Mouse (Mus musculus): ENCODE measurements around the gene Akr1c13. TPM values are rescaled to one million over a fixed set of nuclear protein-coding genes. Genes with fewer than 3 reads are reported as not detected.
"Not testable (repeated sequence)": the region's sequence is repeated elsewhere in the genome, so short reads cannot be mapped to it uniquely, and the experiment has no call there.

The Akr1c13 gene
- 1.7 and 2.4 TPM in 2 replicates for polyA plus RNA-seq (2015; fragmentation: Nextera tagmentation; extraction: Ambion mirVana)

- ATAC-seq (ENCODE audit: insufficient number of reproducible peaks, insufficient read depth, low FRiP score, low TSS enrichment, low read depth): no peak
- 48% methylated on average over 3 of the region's 3 CpGs for WGBS
- no peak within 1 kb of the TSS for H3K27ac ChIP-seq
These were observed at the start of gene Akr1c13 for GRCm38 (mm10) chr13:4190904-4191303. Gene Akr1c13, plus strand, starts transcription at chr13:4191150.

DNA sequence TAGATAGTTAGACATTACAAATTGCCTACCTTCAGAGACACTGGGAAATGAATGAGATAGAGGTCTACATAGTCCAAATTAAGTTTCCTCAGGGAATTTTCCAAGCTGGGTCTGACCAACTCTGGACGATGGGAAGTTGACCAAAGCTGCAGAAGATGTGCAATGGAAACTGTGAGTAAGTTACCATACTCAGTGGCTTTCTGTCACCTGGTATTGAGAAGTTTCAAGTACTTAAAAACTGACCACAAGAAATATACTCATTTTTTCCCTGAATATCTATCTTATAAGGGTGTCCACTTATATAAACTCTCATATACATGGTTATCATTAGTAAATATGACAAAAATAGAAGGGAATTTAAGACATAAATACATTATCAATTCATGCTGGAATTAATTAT is 46.7 kb upstream of the Akr1c13 start:
- H3K9me3 ChIP-seq: no peaks in the 10 kb centered on the region
- no peak overlapping the region for H3K4me2 ChIP-seq
- H3K9ac ChIP-seq: no peak overlapping the region
- H3K4me1 ChIP-seq: no peaks in the 10 kb centered on the region
- H3K36me3 ChIP-seq: no peaks in the 10 kb centered on the region
- 74% methylated on average over 1 of the region's 1 CpGs for WGBS
- H3K27me3 ChIP-seq: no peaks in the 10 kb centered on the region
- H3K27ac ChIP-seq: no peak overlapping the region
- no peak for ATAC-seq (ENCODE audit: insufficient number of reproducible peaks, insufficient read depth, low FRiP score, low TSS enrichment, low read depth)
- H3K4me3 ChIP-seq: no peak overlapping the region

More at GRCm38 (mm10) chr13:4190904-4191303, at the start of gene Akr1c13:
- no peaks in the 10 kb centered on the region for H3K4me1 ChIP-seq
- no peak within 1 kb of the TSS for H3K9ac ChIP-seq
- no peak within 1 kb of the TSS for H3K4me2 ChIP-seq
- H3K27me3 ChIP-seq: no peaks in the 10 kb centered on the region
- no peaks in the 10 kb centered on the region for H3K36me3 ChIP-seq
- no peaks in the 10 kb centered on the region for H3K9me3 ChIP-seq
- H3K4me3 ChIP-seq: no peak within 1 kb of the TSS

GRCm38 (mm10) chr13:4150518-4150917 is 40.4 kb upstream of the Akr1c13 start, which contains the start of gene Akr1c18:
Gene Akr1c18, minus strand, starts transcription at chr13:4150654.
- ATAC-seq (ENCODE audit: insufficient number of reproducible peaks, insufficient read depth, low FRiP score, low TSS enrichment, low read depth): no peak
- Histone ChIP-seq H3K36me3 (no peaks in the 10 kb centered on the region), H3K27me3 (no peaks in the 10 kb centered on the region), H3K9me3 (no peaks in the 10 kb centered on the region), H3K4me2 (no peak within 1 kb of the TSS), H3K4me3 (no peak within 1 kb of the TSS), H3K9ac (no peak within 1 kb of the TSS), H3K27ac (no peak within 1 kb of the TSS), H3K4me1 (no peaks in the 10 kb centered on the region)
- 76% methylated on average over 5 of the region's 5 CpGs for WGBS

DNA sequence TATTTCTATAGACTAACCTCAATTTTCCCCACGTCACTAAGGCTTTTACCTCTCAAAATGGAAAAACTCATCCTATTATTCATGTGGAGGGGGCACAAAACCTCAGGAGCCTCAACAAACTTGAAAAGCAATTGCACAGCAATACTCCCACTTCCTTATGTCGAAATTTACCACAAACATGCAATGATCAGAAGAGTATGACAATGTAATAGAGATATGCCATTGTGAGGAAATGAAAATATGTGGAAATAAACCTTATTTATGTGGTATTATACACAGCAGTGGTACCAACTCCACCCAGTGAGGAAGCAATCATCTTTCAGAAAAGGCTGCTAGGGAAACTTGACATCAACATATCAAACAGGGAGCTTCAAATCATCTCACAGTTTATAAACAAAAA is 38.0 kb upstream of the Akr1c13 start:
- no peak for ATAC-seq (ENCODE audit: insufficient number of reproducible peaks, insufficient read depth, low FRiP score, low TSS enrichment, low read depth)
- Histone ChIP-seq H3K27me3 (no peaks in the 10 kb centered on the region), H3K4me2 (no peak overlapping the region), H3K9me3 (no peaks in the 10 kb centered on the region), H3K27ac (no peak overlapping the region), H3K4me1 (no peaks in the 10 kb centered on the region), H3K36me3 (no peaks in the 10 kb centered on the region), H3K4me3 (no peak overlapping the region), H3K9ac (no peak overlapping the region)
- WGBS: 59% methylated on average over 2 of the region's 2 CpGs

GRCm38 (mm10) chr13:4153593-4153992 is 37.4 kb upstream of the Akr1c13 start:
- Histone ChIP-seq H3K4me3 (no peak overlapping the region), H3K4me1 (no peaks in the 10 kb centered on the region), H3K27ac (no peak overlapping the region), H3K36me3 (no peaks in the 10 kb centered on the region), H3K9me3 (no peaks in the 10 kb centered on the region), H3K27me3 (no peaks in the 10 kb centered on the region), H3K9ac (no peak overlapping the region), H3K4me2 (no peak overlapping the region)
- ATAC-seq (ENCODE audit: insufficient number of reproducible peaks, insufficient read depth, low FRiP score, low TSS enrichment, low read depth): no peak
- WGBS: 78% methylated on average over 3 of the region's 3 CpGs

- no peak for ATAC-seq (ENCODE audit: insufficient number of reproducible peaks, insufficient read depth, low FRiP score, low TSS enrichment, low read depth)
- 51% methylated on average over 2 of the region's 2 CpGs for WGBS
These were observed 35.7 kb upstream of the Akr1c13 start for GRCm38 (mm10) chr13:4155286-4155685.

DNA sequence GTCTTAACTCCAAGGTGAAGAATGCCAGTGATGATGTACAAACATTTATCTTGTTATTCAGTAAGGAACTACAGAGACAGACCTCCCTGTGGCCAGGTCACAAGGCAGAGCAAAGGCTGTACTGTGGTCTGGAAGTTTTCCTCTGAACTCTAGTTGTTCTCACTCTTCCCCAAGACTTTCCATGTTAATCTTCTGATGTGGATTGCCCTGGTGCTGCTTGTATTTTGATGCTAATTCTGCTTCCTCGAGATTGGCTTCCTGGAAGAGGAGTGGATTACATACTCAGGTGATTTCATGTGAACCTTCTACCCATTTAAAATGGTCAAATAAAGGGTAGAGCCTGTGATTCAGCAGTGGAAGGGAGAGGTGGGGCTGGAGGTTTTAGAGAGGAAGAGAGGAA is 22.9 kb upstream of the Akr1c13 start:
- ATAC-seq (ENCODE audit: insufficient number of reproducible peaks, insufficient read depth, low FRiP score, low TSS enrichment, low read depth): no peak
- Histone ChIP-seq H3K9ac (no peak overlapping the region), H3K4me2 (no peak overlapping the region), H3K4me3 (no peak overlapping the region), H3K9me3 (no peaks in the 10 kb centered on the region), H3K27me3 (no peaks in the 10 kb centered on the region), H3K4me1 (no peaks in the 10 kb centered on the region), H3K36me3 (no peaks in the 10 kb centered on the region), H3K27ac (no peak overlapping the region)
- 45% methylated on average over 1 of the region's 1 CpGs for WGBS

More at GRCm38 (mm10) chr13:4155286-4155685, 35.7 kb upstream of the Akr1c13 start:
- Histone ChIP-seq H3K4me3 (no peak overlapping the region), H3K9ac (no peak overlapping the region), H3K36me3 (no peaks in the 10 kb centered on the region), H3K9me3 (no peaks in the 10 kb centered on the region), H3K27me3 (no peaks in the 10 kb centered on the region), H3K27ac (no peak overlapping the region), H3K4me2 (no peak overlapping the region), H3K4me1 (no peaks in the 10 kb centered on the region)

DNA sequence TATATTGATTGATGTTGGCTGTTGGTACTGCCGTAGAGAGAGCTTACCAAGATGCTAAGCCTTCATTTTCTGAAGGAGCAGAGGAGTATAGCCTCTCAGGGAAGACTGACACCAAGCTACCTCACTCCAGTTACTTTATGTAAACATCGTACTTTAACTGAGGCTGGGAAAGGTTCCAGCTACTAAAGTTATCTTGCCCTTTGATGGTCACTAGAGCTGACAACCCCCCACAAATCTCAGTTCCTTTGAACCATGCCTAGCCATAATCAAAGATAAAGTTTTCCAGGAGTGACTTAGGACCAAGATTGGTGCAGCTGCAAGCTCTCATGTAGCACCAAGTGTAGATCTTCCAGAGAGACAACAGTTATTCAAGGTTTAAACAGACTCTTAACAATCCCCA is 18.0 kb upstream of the Akr1c13 start:
- Histone ChIP-seq H3K36me3 (no peaks in the 10 kb centered on the region), H3K27me3 (no peaks in the 10 kb centered on the region), H3K9ac (no peak overlapping the region), H3K4me1 (no peaks in the 10 kb centered on the region), H3K4me2 (no peak overlapping the region), H3K9me3 (no peaks in the 10 kb centered on the region), H3K4me3 (no peak overlapping the region), H3K27ac (no peak overlapping the region)
- WGBS: 78% methylated on average over 2 of the region's 2 CpGs
- no peak for ATAC-seq (ENCODE audit: insufficient number of reproducible peaks, insufficient read depth, low FRiP score, low TSS enrichment, low read depth)

GRCm38 (mm10) chr13:4181321-4181720 is 9.6 kb upstream of the Akr1c13 start:
- not testable (repeated sequence) for H3K4me2 ChIP-seq; H3K27me3 ChIP-seq; H3K9ac ChIP-seq; H3K27ac ChIP-seq; H3K36me3 ChIP-seq; H3K4me3 ChIP-seq; H3K4me1 ChIP-seq; H3K9me3 ChIP-seq; ATAC-seq (ENCODE audit: insufficient number of reproducible peaks, insufficient read depth, low FRiP score, low TSS enrichment, low read depth)
- WGBS: 91% methylated on average over 4 of the region's 4 CpGs

GRCm38 (mm10) chr13:4183116-4183515 is 7.8 kb upstream of the Akr1c13 start:
- Histone ChIP-seq H3K9ac (no peak overlapping the region), H3K4me2 (no peak overlapping the region), H3K27me3 (no peaks in the 10 kb centered on the region), H3K9me3 (peaks cover 4% of the 10 kb centered on the region; the same call in 1 of the 2 replicates), H3K4me1 (no peaks in the 10 kb centered on the region), H3K27ac (no peak overlapping the region), H3K4me3 (no peak overlapping the region), H3K36me3 (no peaks in the 10 kb centered on the region)
- WGBS: 59% methylated on average over 9 of the region's 9 CpGs
- ATAC-seq (ENCODE audit: insufficient number of reproducible peaks, insufficient read depth, low FRiP score, low TSS enrichment, low read depth): no peak

DNA sequence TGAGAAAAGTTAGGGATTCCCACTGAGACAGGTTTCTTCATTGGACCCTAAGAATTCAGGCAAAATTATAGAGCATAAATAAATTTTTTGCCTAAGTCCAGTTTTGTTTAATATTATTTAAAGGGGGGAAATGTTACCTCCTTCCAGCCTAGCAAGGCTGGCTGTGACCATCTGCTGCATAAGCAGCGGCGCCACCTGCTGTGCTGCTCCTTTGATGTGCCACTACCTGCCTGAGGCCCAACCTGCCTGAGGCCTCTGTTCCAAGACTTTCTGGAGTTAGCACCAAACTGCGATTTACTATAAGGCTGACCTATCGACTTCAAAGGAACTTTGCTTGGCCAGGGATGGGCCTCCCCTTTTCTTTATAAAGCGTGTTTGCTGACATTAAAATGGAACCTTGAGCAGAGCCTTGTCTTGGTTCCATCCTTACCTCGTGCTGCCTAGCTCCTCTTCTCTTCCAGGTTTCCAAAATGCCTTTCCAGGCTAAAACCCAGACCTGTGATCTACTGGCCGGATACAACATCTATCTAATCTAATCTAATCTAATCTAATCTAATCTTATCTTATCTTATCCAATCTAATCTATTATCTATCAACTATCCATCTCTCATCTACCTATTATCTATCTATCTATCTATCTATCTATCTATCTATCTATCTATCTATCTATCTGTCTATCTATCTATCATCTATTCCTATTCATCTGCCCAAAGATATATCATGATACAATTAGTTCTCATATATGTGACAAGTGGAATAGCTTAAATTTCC is 4.1 kb upstream of the Akr1c13 start:
- not testable (repeated sequence) for H3K9ac ChIP-seq; H3K36me3 ChIP-seq; ATAC-seq (ENCODE audit: insufficient number of reproducible peaks, insufficient read depth, low FRiP score, low TSS enrichment, low read depth); H3K9me3 ChIP-seq; H3K4me2 ChIP-seq; H3K27ac ChIP-seq; H3K27me3 ChIP-seq; H3K4me3 ChIP-seq; H3K4me1 ChIP-seq
- 73% methylated on average over 7 of the region's 7 CpGs for WGBS

- WGBS: 80% methylated on average over 2 of the region's 2 CpGs
- Histone ChIP-seq H3K4me2 (no peak overlapping the region), H3K9me3 (no peaks in the 10 kb centered on the region), H3K4me1 (no peaks in the 10 kb centered on the region), H3K36me3 (no peaks in the 10 kb centered on the region), H3K27me3 (no peaks in the 10 kb centered on the region), H3K27ac (no peak overlapping the region), H3K4me3 (no peak overlapping the region), H3K9ac (no peak overlapping the region)
- no peak for ATAC-seq (ENCODE audit: insufficient number of reproducible peaks, insufficient read depth, low FRiP score, low TSS enrichment, low read depth)
These were observed 2.8 kb upstream of the Akr1c13 start for GRCm38 (mm10) chr13:4188174-4188573.

Measured in embryonic facial prominence, embryonic 13.5 days (tissue).